In the genomic region with DNA sequence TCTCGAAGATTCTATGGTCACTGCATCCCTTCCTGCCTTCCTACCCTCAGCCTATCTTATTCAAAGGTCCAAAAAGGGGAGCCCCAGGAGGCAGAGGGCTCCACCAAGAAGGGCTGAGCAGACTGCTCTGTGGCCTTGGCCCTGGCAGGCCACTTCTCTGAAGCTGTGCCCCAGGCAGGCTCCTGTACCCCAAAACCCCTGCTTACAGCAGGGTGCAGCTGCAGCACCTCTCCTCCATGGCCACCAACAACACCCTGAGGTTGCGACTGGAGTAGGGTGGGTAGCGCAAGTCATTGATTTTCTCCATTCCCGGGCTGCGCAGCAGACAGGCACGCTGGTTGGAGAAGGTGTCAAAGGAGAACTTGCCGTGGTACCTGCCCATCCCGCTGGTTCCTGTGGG, we compare ENCODE assay signal across 9 mouse cellular contexts. TPM values are rescaled to one million over a fixed set of nuclear protein-coding genes. Genes with fewer than 3 reads are reported as not detected.
DNase-seq lines count a peak whose midpoint lies in the region; ATAC-seq and TF ChIP-seq lines count a peak whose summit lies in the region.
"Had no signal": no experiment of that assay in that cellular context is flagged by ENCODE, and none has a peak within 500 bp of the region (broad histone marks: within the 10 kb centered on the region; RNA-seq: fewer than 3 reads in every experiment).

No protein-coding gene starts in this region.

- H3K9me3 ChIP-seq in kidney, embryonic 15.5 days (replicated peaks), result no peaks in the 10 kb centered on the region
- no peaks in the 10 kb centered on the region for H3K9me3 ChIP-seq in hindbrain, embryonic 15.5 days
- H3K9me3 ChIP-seq in midbrain, embryonic 15.5 days, result no peaks in the 10 kb centered on the region

- peak overlapping the region; percentile 64 for H3K9ac ChIP-seq in kidney, embryonic 15.5 days
- peak overlapping the region; percentile 16; the same call in 1 of the 2 replicates for H3K9ac ChIP-seq in hindbrain, embryonic 15.5 days
- H3K9ac ChIP-seq in midbrain, embryonic 15.5 days, result peak overlapping the region; percentile 40; the same call in 1 of the 2 replicates

- peak overlapping the region; percentile 83 for H3K27ac ChIP-seq in kidney, embryonic 15.5 days
- H3K27ac ChIP-seq in cortical plate, adult 2 months (ENCODE audit: insufficient read depth, low read length), result no peak overlapping the region
- H3K27ac ChIP-seq in hindbrain, embryonic 15.5 days (replicated peaks), result peak overlapping the region; percentile 83
- peak overlapping the region; percentile 75; the same call in 1 of the 2 replicates for H3K27ac ChIP-seq in midbrain, embryonic 15.5 days

- no peak for ATAC-seq in kidney, embryonic 15.5 days (replicated peaks; ENCODE audit: low FRiP score)
- ATAC-seq in hindbrain, embryonic 15.5 days (ENCODE audit: low FRiP score, low read depth), result no peak
- no peak for ATAC-seq in midbrain, embryonic 15.5 days (replicated peaks)
- no peak for ATAC-seq in frontal cortex, adult (ENCODE audit: low TSS enrichment)

- H3K4me2 ChIP-seq in kidney, embryonic 15.5 days, result peak overlapping the region; percentile 83
- peak overlapping the region; percentile 76 for H3K4me2 ChIP-seq in hindbrain, embryonic 15.5 days
- H3K4me2 ChIP-seq in midbrain, embryonic 15.5 days, result peak overlapping the region; percentile 70

- no peak for DNase-seq in kidney, postnatal 14 days
- no peak for DNase-seq in cerebellum, adult 8-10 months
- no peak for DNase-seq in cerebellum, postnatal 4 days (ENCODE audit: low spot score in 2 of 2)
- DNase-seq: right cerebral cortex, postnatal 14 days had no signal

- H3K36me3 ChIP-seq in kidney, embryonic 15.5 days, result peaks cover 26% of the 10 kb centered on the region
- peaks cover 12% of the 10 kb centered on the region; the same call in 1 of the 2 replicates for H3K36me3 ChIP-seq in hindbrain, embryonic 15.5 days
- peaks cover under 1% of the 10 kb centered on the region; the same call in 1 of the 2 replicates for H3K36me3 ChIP-seq in midbrain, embryonic 15.5 days (replicated peaks)

- peaks cover 23% of the 10 kb centered on the region for H3K4me1 ChIP-seq in kidney, embryonic 15.5 days
- H3K4me1 ChIP-seq in cortical plate, adult 2 months (ENCODE audit: control insufficient read depth, insufficient read depth, low read length), result peaks cover 5% of the 10 kb centered on the region; the same call in 1 of the 2 replicates
- peaks cover 22% of the 10 kb centered on the region for H3K4me1 ChIP-seq in hindbrain, embryonic 15.5 days (replicated peaks)
- H3K4me1 ChIP-seq in midbrain, embryonic 15.5 days, result peaks cover 23% of the 10 kb centered on the region

- 86% methylated on average over 8 of the region's 8 CpGs for WGBS in kidney, embryonic 15.5 days
- 91% methylated on average over 8 of the region's 8 CpGs for WGBS in hindbrain, embryonic 15.5 days
- WGBS in midbrain, embryonic 15.5 days, result 88% methylated on average over 8 of the region's 8 CpGs

- no peak for TF ChIP-seq POLR2A in cortical plate, adult 2 months (IDR thresholded peaks at IDR 0.05; ENCODE audit: extremely low read depth, insufficient read depth, low read length)

- no peak for TF ChIP-seq CTCF in cortical plate, adult 2 months (IDR thresholded peaks at IDR 0.05; ENCODE audit: extremely low read depth, insufficient read depth, low read length)

- no peaks in the 10 kb centered on the region for H3K27me3 ChIP-seq in kidney, embryonic 15.5 days
- no peaks in the 10 kb centered on the region for H3K27me3 ChIP-seq in hindbrain, embryonic 15.5 days
- no peaks in the 10 kb centered on the region for H3K27me3 ChIP-seq in midbrain, embryonic 15.5 days (replicated peaks)

- H3K4me3 ChIP-seq in kidney, embryonic 15.5 days (replicated peaks), result peak overlapping the region; percentile 74
- H3K4me3 ChIP-seq in cortical plate, adult 2 months (ENCODE audit: insufficient read depth, low read length), result peak overlapping the region; percentile 78; the same call in 1 of the 2 replicates
- H3K4me3 ChIP-seq in hindbrain, embryonic 15.5 days, result peak overlapping the region; percentile 74
- H3K4me3 ChIP-seq in midbrain, embryonic 15.5 days, result peak overlapping the region; percentile 57

RNA-seq across cellular contexts. Expression of a gene that starts 1.1 kb away (rescaled TPM):
- 344 and 353 TPM in 2 replicates for polyA plus RNA-seq in kidney, embryonic 15.5 days (2015; fragmentation: Nextera tagmentation; extraction: Ambion mirVana)
- polyA plus RNA-seq in cortical plate, adult 2 months (2012; rRNA removed), result 274 and 288 TPM in 2 replicates
- polyA plus RNA-seq in hindbrain, embryonic 15.5 days (2015; fragmentation: Nextera tagmentation; extraction: Ambion mirVana), result 280 and 290 TPM in 2 replicates
- 246 and 258 TPM in 2 replicates for polyA plus RNA-seq in midbrain, embryonic 15.5 days (2015; fragmentation: Nextera tagmentation; extraction: Ambion mirVana)

RNA-seq across cellular contexts. Expression of a gene that starts 6.8 kb away (rescaled TPM):
- 43.9 and 54.6 TPM in 2 replicates for polyA plus RNA-seq in kidney, embryonic 15.5 days (2015; fragmentation: Nextera tagmentation; extraction: Ambion mirVana)
- 34.4 and 38.4 TPM in 2 replicates for polyA plus RNA-seq in cortical plate, adult 2 months (2012; rRNA removed)
- 16.4 and 16.8 TPM in 2 replicates for polyA plus RNA-seq in hindbrain, embryonic 15.5 days (2015; fragmentation: Nextera tagmentation; extraction: Ambion mirVana)
- polyA plus RNA-seq in midbrain, embryonic 15.5 days (2015; fragmentation: Nextera tagmentation; extraction: Ambion mirVana), result 12.7 and 14.6 TPM in 2 replicates

RNA-seq across cellular contexts. Expression of a gene that starts 15.9 kb away (rescaled TPM):
- 2.9 and 4.1 TPM in 2 replicates for polyA plus RNA-seq in kidney, embryonic 15.5 days (2015; fragmentation: Nextera tagmentation; extraction: Ambion mirVana)
- polyA plus RNA-seq in cortical plate, adult 2 months (2012; rRNA removed), result 6.9 and 8.1 TPM in 2 replicates
- 2.7 and 3.0 TPM in 2 replicates for polyA plus RNA-seq in hindbrain, embryonic 15.5 days (2015; fragmentation: Nextera tagmentation; extraction: Ambion mirVana)
- polyA plus RNA-seq in midbrain, embryonic 15.5 days (2015; fragmentation: Nextera tagmentation; extraction: Ambion mirVana), result 1.9 TPM in 2 replicates

RNA-seq across cellular contexts. Expression of a gene that starts 21.3 kb away (rescaled TPM):
- 18.3 and 21.2 TPM in 2 replicates for polyA plus RNA-seq in kidney, embryonic 15.5 days (2015; fragmentation: Nextera tagmentation; extraction: Ambion mirVana)
- 33.5 and 36.5 TPM in 2 replicates for polyA plus RNA-seq in cortical plate, adult 2 months (2012; rRNA removed)
- 11.9 and 14.0 TPM in 2 replicates for polyA plus RNA-seq in hindbrain, embryonic 15.5 days (2015; fragmentation: Nextera tagmentation; extraction: Ambion mirVana)
- 11.7 and 11.8 TPM in 2 replicates for polyA plus RNA-seq in midbrain, embryonic 15.5 days (2015; fragmentation: Nextera tagmentation; extraction: Ambion mirVana)

RNA-seq across cellular contexts. Expression of a gene that starts 44.8 kb away (rescaled TPM):
- 0.06 TPM in 1 of 2 replicates, not detected in the other for polyA plus RNA-seq in kidney, embryonic 15.5 days (2015; fragmentation: Nextera tagmentation; extraction: Ambion mirVana)
- polyA plus RNA-seq in cortical plate, adult 2 months (2012; rRNA removed), result not detected in 2 replicates
- polyA plus RNA-seq in hindbrain, embryonic 15.5 days (2015; fragmentation: Nextera tagmentation; extraction: Ambion mirVana), result not detected in 2 replicates
- polyA plus RNA-seq in midbrain, embryonic 15.5 days (2015; fragmentation: Nextera tagmentation; extraction: Ambion mirVana), result not detected in 2 replicates
